Mouse (Mus musculus): ENCODE data around the gene Nol6.

- no peak for TF ChIP-seq POLR2A (IDR thresholded peaks at IDR 0.05; ENCODE audit: borderline replicate concordance, extremely low read depth, insufficient read depth, insufficient read length, poor library complexity, severe bottlenecking)
- no peak for TF ChIP-seq CTCF (IDR thresholded peaks at IDR 0.05; ENCODE audit: borderline replicate concordance, extremely low read depth, insufficient read depth, insufficient read length)
Observed at GRCm38 (mm10) chr4:41096169-41096568, 28.1 kb downstream of the Nol6 start.
